Mouse (Mus musculus) megakaryocyte progenitor cell, adult 5-6 weeks (primary cell): Measurements from ENCODE around the gene Fam8a1. TPM values are rescaled to one million over a fixed set of nuclear protein-coding genes. Genes with fewer than 3 reads are reported as not detected.

Experiments used
- ATAC-seq: replicated peaks from 2 replicates; pipeline ENCODE4 v1.8.0; 2016; ENCODE audit warnings: mild to moderate bottlenecking, moderate TSS enrichment, inconsistent platforms; ENCODE audit not compliant: poor library complexity
- total RNA-seq, 2 experiments: library from RNA; stranded (forward) in 1 of 2; stranded (reverse) in 1 of 2; fragments of 157-497, 149-512 nt in 1 of 2; fragments of 200-1000 nt in 1 of 2; gene quantifications; 2 replicates each; pipeline versions ENCODE4 v1.2.3 to v1.2.4; 2015 to 2017

Fam8a1 gene
- total RNA-seq, 2 experiments from 2014 or later: 7.0 to 17.7 TPM

GRCm38 (mm10) chr13:46670514-46670913 is 1.2 kb downstream of the Fam8a1 start:
- peak; percentile 9; the same call in 1 of the 2 replicates for ATAC-seq

GRCm38 (mm10) chr13:46674601-46675000 is 5.3 kb downstream of the Fam8a1 start:
- ATAC-seq: no peak

GRCm38 (mm10) chr13:46677721-46678120 is 8.4 kb downstream of the Fam8a1 start:
- 0 out of 2 replicates have a peak, but pooled peaks have one; percentile 17 for ATAC-seq

DNA sequence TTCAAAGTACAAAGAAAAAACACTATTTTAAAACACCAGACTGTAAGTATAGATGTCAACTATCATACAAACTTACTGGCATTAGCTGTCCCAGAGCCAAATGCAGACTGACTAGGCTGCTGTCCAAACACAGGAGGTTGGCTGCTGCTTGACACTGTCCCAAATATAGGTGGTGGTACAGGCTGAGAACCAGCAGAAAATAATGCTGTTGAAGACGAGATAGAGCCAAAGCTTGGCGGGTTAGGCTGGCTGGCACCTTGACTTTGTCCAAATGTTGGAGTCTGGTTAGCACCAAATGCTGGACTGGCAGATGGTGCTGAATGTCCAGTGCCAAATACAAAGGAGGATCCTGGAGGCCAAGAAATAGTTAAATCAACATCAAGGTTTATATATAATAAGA is 13.6 kb downstream of the Fam8a1 start:
- no peak for ATAC-seq

- ATAC-seq: no peak
Measured at GRCm38 (mm10) chr13:46683370-46683769, 14.0 kb downstream of the Fam8a1 start.

- no peak for ATAC-seq
Measured at GRCm38 (mm10) chr13:46690559-46691241, 21.4 kb downstream of the Fam8a1 start.

GRCm38 (mm10) chr13:46695296-46695908 is 26.1 kb downstream of the Fam8a1 start:
- no peak for ATAC-seq

- no peak for ATAC-seq
Measured at GRCm38 (mm10) chr13:46695932-46696331, 26.6 kb downstream of the Fam8a1 start.

DNA sequence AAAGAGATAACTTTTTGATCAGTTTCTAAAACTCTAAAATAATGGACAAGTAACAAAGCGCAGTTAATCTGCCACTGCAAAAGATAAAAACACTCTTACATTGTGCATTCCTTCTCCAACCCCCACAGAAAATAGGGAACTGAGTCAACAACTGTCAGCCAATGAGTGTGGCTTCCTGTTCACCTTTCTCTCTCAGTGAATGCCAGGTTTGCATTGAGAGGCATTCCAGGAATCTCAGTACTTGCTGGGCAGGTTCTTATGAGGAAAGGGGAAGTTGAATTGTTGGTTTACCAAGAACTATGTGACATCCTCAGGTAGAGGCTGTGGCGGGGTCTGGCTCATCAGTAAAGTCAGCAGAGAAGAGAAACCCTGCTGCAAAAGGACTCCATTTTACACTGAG is 27.5 kb downstream of the Fam8a1 start:
- no peak for ATAC-seq

DNA sequence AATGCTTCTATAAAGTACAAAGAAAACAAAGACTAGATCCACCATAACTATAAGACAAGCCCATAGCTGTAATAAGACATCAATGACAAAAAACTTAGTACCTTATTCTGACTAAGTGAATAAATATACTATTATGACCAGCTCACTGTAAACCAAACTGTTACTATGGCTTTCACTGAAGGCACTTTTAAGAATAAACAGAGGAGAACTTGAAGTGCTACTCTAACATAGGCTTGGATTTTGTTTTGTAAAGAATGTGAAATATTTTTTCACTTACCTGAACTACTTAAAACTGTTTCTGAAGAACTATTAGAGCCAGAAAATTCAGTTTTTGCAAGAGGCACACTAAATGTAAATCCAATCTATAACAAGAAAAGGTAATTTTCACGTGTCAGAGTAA is 30.1 kb downstream of the Fam8a1 start:
- ATAC-seq: no peak

GRCm38 (mm10) chr13:46701486-46701885 is 32.2 kb downstream of the Fam8a1 start:
- peak; percentile 61; the same call in 1 of the 2 replicates for ATAC-seq

GRCm38 (mm10) chr13:46703138-46703537 is 33.8 kb downstream of the Fam8a1 start:
- peak; percentile 65 for ATAC-seq

DNA sequence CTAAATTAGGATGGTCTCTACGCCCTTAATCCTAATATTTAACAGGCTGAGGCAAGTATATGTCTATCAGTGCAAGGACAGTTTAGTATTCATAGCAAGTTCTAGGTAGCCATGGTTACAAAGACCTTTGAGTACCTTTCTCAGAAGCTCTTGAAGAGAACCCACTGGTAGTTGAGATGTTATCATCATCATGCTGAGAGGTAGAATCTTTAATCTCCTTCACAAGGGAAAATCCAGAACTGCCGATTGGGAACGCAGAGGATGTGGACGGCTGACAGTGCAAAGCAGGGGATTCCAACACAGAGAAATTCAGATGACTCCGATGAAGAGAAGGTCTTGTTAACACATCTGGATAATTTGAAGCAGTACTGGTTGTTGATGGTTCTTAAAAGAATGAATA is 44.2 kb downstream of the Fam8a1 start:
- no peak for ATAC-seq

DNA sequence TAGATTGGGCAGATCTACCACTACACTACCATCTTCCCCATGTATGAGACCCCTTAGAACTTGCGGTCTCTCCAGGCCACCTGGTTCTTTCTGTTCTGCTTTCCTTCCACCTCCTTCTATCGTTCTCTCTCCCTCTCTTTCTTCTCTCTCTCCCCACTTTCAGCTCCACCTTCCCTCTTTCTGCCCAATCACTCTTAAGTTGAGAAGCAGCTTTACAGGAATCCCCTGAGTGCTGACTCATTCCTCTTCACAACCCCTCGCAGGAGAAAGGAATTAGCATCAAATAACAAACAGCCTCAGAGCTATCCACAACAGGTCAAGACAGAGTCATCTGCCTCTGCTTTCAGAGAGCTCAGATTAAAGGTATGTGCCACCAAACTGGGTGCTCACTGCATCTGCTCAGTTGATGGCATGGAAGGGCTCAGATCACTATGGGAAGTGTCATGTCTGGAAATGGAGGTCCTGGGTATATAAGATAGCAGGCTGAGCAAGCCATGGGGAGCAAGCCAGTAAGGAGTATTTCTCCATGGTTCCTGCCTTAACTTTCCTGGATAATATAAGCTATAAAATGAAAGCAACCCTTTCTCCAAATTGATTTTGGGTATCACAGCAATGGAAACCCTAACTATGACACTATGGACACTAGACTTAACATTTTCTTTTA is 46.8 kb downstream of the Fam8a1 start:
- no peak; the same call in 1 of the 2 replicates for ATAC-seq

DNA sequence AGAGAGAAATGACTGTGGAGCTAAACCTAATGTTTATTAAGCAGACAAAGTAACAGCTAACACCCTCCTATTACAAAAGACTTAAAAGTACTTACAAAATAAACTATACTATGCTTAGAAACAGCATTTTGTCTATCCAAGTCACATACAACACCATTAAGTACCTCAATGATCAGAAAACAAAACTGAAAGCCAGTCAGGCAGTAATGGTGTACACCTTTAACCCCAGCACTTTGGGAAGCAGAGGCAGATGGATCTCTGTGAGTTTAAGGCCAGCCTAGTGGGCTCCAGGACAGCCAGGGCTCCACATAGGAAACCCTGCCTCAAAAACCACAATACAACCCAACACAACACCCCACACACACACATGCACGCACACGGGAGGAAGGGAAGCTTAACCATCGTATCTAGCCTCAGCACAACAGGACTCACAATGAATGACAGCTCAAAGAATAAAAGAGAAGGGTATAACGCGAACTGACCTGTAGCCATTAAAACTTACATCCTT is 49.6 kb downstream of the Fam8a1 start:
- ATAC-seq: no peak

DNA sequence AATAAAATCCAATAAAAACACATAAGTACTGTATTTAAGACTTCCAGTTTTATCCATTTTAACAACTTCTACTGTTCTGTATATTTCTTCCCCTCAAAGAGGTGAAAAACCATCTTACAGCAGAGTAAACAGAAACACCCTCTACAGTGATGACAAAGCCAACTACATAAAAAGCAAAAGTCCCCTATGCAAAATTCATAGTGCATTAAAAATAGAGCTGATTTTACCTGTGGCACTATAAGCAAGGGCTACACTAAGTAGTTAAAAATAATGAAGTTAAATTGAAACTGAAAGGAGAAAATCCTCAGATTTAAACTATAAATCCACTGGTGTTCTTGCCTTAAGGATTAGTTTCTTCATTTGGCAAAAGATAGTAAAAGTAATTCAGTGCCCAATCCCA is 51.7 kb downstream of the Fam8a1 start:
- ATAC-seq: no peak

- no peak for ATAC-seq
Measured at GRCm38 (mm10) chr13:46724371-46724770, 55.0 kb downstream of the Fam8a1 start.

- peak; percentile 29 for ATAC-seq
Measured at GRCm38 (mm10) chr13:46725227-46725626, 55.9 kb downstream of the Fam8a1 start.

DNA sequence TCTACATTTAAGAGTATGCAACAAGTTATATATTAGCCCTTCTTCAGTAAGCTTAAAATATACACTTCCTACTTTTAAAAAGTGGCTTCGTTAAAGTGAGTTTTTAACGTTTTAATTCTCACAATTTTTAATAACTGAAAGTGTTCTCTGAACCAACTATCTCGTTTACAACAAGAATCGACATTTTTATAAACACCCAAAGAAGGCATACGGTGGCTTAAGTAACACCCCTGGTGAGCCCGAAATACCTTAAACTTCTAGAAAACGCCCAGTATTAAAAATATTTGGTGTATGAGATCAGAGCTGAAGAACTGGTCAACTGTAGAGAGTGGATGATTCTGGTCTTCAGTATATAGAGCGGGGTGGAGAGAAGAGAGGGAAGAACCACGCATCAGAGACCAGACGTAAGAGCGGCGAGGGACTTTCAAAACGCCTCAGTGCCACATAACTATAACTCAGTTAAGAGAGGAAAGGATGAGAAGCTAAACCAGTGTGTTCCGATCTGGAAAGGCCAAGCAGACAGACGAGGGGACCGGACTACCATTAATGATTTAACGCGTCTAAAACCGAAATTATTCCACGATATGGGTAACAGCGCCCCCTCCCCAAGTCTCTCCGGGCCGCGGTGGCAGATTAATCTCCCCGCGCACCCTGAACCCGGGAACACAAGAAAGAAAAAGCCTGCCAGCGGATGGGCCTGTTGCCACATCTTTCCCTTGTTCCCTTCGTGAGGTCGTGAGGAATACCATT is 57.1 kb downstream of the Fam8a1 start:
- no peak for ATAC-seq

DNA sequence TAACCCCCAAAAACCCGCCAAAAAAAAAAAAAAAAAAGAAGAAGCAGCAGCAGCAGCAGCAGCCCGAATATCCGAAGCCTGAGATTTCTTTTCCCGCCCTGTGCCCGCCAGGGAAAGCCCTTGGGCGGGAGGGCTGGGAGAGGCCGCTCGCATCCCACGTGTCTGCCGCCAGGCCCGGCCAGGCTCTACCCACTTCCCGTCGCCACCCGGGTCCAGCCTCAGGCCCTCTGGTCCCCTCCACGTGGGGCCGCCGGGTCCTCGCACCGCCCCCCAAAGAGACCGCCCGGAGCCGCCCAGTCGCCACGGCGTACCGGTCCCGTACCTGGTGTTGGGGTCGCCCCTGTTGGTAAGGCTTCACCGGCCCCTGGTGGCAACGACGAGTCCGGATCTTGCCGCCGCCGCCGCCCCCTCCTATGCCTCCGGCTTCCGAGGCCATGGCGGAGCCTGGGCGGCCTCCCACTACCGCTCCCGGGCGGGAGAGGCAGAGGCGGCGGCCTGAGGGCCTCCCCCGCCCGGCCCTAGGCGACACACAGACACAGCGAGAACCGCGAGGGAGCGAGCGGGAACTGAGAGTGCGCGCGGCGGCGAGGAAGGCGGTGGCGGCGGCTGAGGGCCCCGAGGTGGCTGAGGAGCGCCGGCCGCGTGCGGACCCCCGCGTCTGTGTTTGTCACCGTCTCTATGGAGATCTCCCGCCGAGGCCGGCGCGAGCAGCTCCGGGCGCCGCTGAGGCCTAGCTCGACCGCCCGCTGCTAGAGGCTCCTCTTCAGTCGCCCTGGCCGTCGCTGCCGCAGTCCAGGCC is 57.9 kb downstream of the Fam8a1 start:
- peak; percentile 55 for ATAC-seq
